Mouse (Mus musculus) erythroblast, adult 5-6 weeks (primary cell): ENCODE measurements around the gene Lor. TPM values are rescaled to one million over a fixed set of nuclear protein-coding genes. Genes with fewer than 3 reads are reported as not detected.

Source experiments
- ATAC-seq: replicated peaks from 2 replicates; pipeline ENCODE4 v1.8.0; 2016; ENCODE audit warnings: moderate number of reproducible peaks, mild to moderate bottlenecking, moderate TSS enrichment, inconsistent platforms; ENCODE audit not compliant: poor library complexity, low FRiP score, severe bottlenecking
- total RNA-seq, 2 experiments: library from RNA; stranded (forward) in 1 of 2; stranded (reverse) in 1 of 2; fragments of 150-400 nt in 1 of 2; fragments of 200-764, 138-1000 nt in 1 of 2; gene quantifications; 2 replicates each; pipeline versions ENCODE4 v1.2.3 to v1.2.4; 2015 to 2017; ENCODE audit warnings: low replicate concordance in 2 of 2

Gene Lor
- not detected in 2 replicates for total RNA-seq (2015; ENCODE audit: low replicate concordance)
- not detected in 2 replicates for total RNA-seq (2017; ENCODE audit: low replicate concordance)

DNA sequence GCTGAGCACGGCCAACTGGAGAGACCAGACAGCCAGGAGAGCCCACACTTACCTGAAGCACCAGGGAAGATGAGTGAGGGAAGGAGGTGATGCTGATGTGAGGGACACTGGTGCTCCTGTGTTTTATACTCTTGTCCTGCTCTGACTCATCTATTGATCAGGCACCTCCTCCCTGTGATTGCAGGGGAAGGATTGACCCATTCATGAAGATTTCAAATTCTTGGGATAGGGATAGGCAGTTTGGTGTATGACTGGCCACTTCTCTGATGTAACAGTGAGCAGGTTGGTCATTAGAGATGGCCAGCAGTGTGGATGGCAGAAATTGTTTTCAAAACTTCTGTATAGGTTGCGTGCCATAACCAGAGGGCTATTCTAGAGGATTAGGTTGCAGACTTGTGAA is at the start of gene Lor:
Gene Lor (minus strand): TSS at position 101 of the 400 bp plus-strand sequence.
- no peak for ATAC-seq

DNA sequence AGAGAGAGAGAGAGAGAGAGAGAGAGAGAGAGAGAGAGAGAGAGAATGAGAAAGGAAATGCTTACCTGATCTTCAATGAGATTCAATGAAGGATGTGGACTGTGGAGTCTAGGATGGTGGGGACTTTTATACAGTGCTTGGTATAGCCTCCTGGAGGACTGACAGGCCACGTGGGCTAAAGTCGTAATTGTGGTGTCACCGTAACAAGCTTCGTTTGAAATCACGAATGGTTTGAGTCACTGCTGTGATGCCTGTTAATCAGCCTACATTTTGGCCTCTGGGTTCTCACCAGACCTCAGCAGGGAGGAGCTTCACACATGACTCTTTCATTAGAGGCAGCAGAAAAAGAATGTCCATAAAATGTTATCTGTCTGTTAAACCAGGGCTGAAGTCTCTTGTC is 40.9 kb upstream of the Lor start, which contains the start of gene Prr9:
Gene Prr9 (minus strand): TSS at position 101 of the 400 bp plus-strand sequence.
- no peak for ATAC-seq

- ATAC-seq, result no peak
Observed at GRCm38 (mm10) chr3:92120902-92121301, 38.0 kb upstream of the Lor start.

DNA sequence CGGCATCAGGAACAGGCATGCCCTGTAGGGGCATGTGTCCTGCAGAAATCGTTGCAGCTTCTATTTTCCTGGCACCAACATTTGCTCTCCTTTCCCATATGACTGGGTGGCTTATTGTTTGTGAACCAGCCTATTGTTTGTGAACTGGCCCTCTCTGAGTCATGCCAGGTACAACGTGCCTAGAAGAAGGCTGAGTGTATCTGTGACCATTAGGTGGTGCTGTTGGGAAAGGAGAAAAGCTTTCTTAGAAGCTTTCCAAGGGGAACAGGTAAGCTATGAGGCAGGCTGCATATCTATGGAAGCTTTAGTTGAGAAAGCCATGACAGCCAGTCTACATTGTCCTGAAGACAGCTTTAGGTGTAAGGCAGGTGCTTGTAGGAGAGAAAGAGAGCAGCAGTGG is 35.0 kb upstream of the Lor start:
- ATAC-seq, result no peak

DNA sequence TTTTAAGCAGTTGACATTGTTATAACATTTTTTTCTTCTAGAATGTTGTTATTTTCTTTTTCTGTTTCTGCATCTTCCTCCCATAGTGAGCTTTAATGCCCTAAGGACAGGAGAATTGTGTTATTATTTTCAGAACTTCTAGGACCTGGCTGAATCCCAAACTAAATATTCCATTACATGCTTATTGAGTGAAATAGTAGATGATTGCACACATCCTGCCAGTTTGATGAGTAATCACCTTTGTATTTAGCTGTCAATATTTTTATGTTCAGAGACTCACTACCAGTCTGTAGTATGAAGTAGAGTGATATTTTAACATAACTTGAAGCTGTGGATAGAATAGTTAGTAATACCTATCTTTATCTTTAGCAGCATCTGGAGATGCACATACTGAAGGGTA is 28.6 kb upstream of the Lor start:
- ATAC-seq, result no peak

DNA sequence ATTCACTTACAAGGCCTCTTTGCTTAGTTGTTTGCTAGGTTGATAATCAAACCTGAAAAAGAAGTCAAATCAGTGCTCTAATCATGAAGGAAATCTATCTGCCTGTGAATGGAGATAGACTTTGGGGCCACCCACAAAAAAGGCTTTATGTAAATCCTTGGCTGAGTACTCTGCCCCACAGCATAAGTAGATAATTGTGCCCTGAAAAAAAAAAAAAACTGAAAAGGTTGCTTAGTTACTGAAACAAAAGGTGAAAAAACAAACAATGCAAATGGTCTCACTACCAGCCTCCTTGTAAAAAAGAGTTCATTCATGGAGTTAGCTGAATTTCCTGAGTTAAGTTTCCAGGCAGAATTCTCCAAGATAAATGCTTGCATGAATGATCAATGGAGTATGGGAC is 27.8 kb upstream of the Lor start:
- no peak for ATAC-seq

- ATAC-seq, result no peak
Observed at GRCm38 (mm10) chr3:92106582-92106981, 23.6 kb upstream of the Lor start.

DNA sequence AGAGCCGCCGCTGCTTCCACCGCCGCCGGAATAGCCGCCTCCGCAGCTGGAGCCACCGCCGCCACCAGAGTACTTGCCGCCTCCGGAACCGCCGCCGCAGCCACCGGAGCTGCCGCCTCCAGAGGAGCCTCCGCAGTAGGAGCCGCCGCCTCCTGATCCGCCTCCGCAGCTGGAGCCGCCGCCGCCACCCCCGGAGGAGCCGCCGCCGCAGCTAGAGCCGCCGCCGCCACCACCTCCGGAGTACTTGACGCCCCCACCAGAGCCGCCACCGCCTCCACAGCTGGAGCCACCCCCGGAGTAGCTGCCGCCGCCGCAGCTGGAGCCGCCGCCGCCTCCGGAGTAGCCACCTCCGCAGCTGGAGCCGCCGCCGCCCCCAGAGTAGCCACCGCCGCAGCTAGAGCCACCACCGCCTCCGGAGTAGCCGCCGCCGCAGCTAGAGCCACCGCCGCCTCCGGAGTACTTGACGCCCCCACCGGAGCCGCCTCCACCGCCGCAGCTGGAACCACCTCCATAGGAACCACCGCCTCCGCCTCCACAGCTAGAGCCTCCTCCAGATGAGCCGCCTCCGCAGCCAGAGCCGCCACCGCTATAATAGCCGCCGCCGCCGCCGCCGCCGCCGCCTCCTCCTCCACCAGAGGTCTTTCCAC is 1.5 kb downstream of the Lor start:
- ATAC-seq, result no peak

GRCm38 (mm10) chr3:92080462-92081284 is 2.3 kb downstream of the Lor start:
- no peak for ATAC-seq

GRCm38 (mm10) chr3:92050382-92051054 is 32.4 kb downstream of the Lor start:
- ATAC-seq, result no peak

DNA sequence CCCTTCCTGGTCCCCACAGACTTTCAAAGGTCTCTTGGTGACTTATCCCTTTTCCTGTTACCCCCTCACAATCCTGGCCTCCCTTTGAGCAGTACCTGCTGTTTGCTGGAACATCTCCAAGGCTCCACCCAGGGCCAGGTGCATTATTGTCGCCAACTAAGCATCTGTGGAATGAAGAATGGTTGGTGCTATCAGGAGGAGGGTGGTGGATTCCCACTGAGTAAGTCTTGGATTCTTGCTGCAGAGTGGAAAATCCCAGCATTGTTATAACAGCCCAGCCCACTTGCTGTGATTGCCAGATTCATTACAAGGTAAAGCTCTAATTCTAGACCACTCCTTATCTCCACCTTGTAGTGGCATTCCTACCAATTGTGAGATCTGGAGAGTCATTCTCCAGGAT is 49.0 kb downstream of the Lor start:
- ATAC-seq, result no peak

GRCm38 (mm10) chr3:92033203-92033602 is 49.7 kb downstream of the Lor start:
- ATAC-seq, result no peak

Other genes with a start within 250 kb of the Lor start
- gene Pglyrp3, start 68.6 kb downstream of the Lor start, total RNA-seq (2015; ENCODE audit: low replicate concordance), result not detected in 2 replicates
- gene Pglyrp3, start 68.6 kb downstream of the Lor start, total RNA-seq (2017; ENCODE audit: low replicate concordance), result not detected in 2 replicates
- gene Prr9, start 40.8 kb upstream of the Lor start, total RNA-seq (2015; ENCODE audit: low replicate concordance), result not detected in 2 replicates
- gene Prr9, start 40.8 kb upstream of the Lor start, total RNA-seq (2017; ENCODE audit: low replicate concordance), result not detected in 2 replicates
- not detected in 2 replicates for gene Lelp1, start 59.6 kb upstream of the Lor start, total RNA-seq (2015; ENCODE audit: low replicate concordance)
- gene Lelp1, start 59.6 kb upstream of the Lor start, total RNA-seq (2017; ENCODE audit: low replicate concordance), result not detected in 2 replicates
- gene Sprr2a1, start 132.7 kb upstream of the Lor start, total RNA-seq (2015; ENCODE audit: low replicate concordance), result not detected in 2 replicates
- not detected in 2 replicates for gene Sprr2a1, start 132.7 kb upstream of the Lor start, total RNA-seq (2017; ENCODE audit: low replicate concordance)
- 0.58 TPM in 1 of 2 replicates, not detected in the other for gene Sprr2a2, start 132.8 kb upstream of the Lor start, total RNA-seq (2015; ENCODE audit: low replicate concordance)
- 0.56 and 0.85 TPM in 2 replicates for gene Sprr2a2, start 132.8 kb upstream of the Lor start, total RNA-seq (2017; ENCODE audit: low replicate concordance)
- not detected in 2 replicates for gene Sprr2a3, start 202.3 kb upstream of the Lor start, total RNA-seq (2015; ENCODE audit: low replicate concordance)
- gene Sprr2a3, start 202.3 kb upstream of the Lor start, total RNA-seq (2017; ENCODE audit: low replicate concordance), result not detected in 2 replicates
- gene Sprr2b, start 233.5 kb upstream of the Lor start, total RNA-seq (2015; ENCODE audit: low replicate concordance), result not detected in 2 replicates
- not detected in 2 replicates for gene Sprr2b, start 233.5 kb upstream of the Lor start, total RNA-seq (2017; ENCODE audit: low replicate concordance)